Mouse (Mus musculus) limb, embryonic 11.5 days (tissue): Measurements from ENCODE around the gene Efcab1. TPM values are rescaled to one million over a fixed set of nuclear protein-coding genes. Genes with fewer than 3 reads are reported as not detected.

Experiments used
- ATAC-seq: fragments of 200-750 bp; cut with Nextera tagmentation; 2 replicates; pipeline ENCODE4 v1.8.0; 2017; ENCODE audit warnings: low read depth; ENCODE audit not compliant: insufficient number of reproducible peaks, low FRiP score, low TSS enrichment
- DNase-seq: peaks from one replicate; pipeline ENCODE4 v3.0.0-alpha.2; 2015; ENCODE audit warnings: low spot score
- H3K27ac ChIP-seq: fragments of 300-500 bp; sonication (generic); replicated peaks from 2 replicates; pipeline ENCODE4 v1.5.1; 2014; ENCODE audit warnings: low read depth, mild to moderate bottlenecking, low read length
- H3K27me3 ChIP-seq: fragments of 300-500 bp; sonication (generic); 2 replicates; pipeline ENCODE4 v1.6.1; 2014; ENCODE audit warnings: mild to moderate bottlenecking, low read length, mixed read lengths; ENCODE audit not compliant: control insufficient read depth, insufficient read depth
- H3K36me3 ChIP-seq: fragments of 300-500 bp; sonication (generic); 2 replicates; pipeline ENCODE4 v1.6.1; 2014; ENCODE audit warnings: mild to moderate bottlenecking, low read length, moderate library complexity, mixed read lengths; ENCODE audit not compliant: control insufficient read depth, insufficient read depth
- H3K4me1 ChIP-seq: fragments of 300-500 bp; sonication (generic); 2 replicates; pipeline ENCODE4 v1.6.1; 2014; ENCODE audit warnings: low read length, mixed read lengths; ENCODE audit not compliant: control insufficient read depth, insufficient read depth
- H3K4me2 ChIP-seq: fragments of 300-500 bp; sonication (generic); 2 replicates; pipeline ENCODE4 v1.6.1; 2014; ENCODE audit warnings: low read depth, mild to moderate bottlenecking, moderate library complexity; ENCODE audit not compliant: severe bottlenecking
- H3K4me3 ChIP-seq: fragments of 300-500 bp; sonication (generic); 2 replicates; pipeline ENCODE4 v1.5.1; 2014; ENCODE audit warnings: low read depth, low read length
- H3K9ac ChIP-seq: fragments of 300-500 bp; sonication (generic); 2 replicates; pipeline ENCODE4 v1.6.1; 2014; ENCODE audit warnings: mild to moderate bottlenecking, low read length
- H3K9me3 ChIP-seq: fragments of 300-500 bp; sonication (generic); 2 replicates; pipeline ENCODE4 v1.6.1; 2016; ENCODE audit warnings: low read length; ENCODE audit not compliant: control insufficient read depth
- WGBS: fragments of 180-500 bp; shearing (Covaris S2); extraction: QIAGEN DNeasy Blood & Tissue Kit; methylation state at CpG from one replicate; pipeline ENCODE4 v1.1.7; 2014; 5-methylcytosine and 5-hydroxymethylcytosine counted together
- polyA plus RNA-seq: library from polyadenylated mRNA; unstranded; fragments of >200 nt; fragmentation: Nextera tagmentation; extraction: Ambion mirVana; gene quantifications from 2 replicates; pipeline ENCODE4 v1.2.1, GENCODE M21; 2014

Efcab1 gene
- polyA plus RNA-seq, result 7.9 and 9.1 TPM in 2 replicates

- ATAC-seq, result peak; percentile 99
- 14% methylated on average over 15 of the region's 15 CpGs for WGBS
- peak within 1 kb of the TSS; percentile 29 for H3K4me2 ChIP-seq
- H3K4me3 ChIP-seq, result peak within 1 kb of the TSS; percentile 20; the same call in 1 of the 2 replicates
- H3K36me3 ChIP-seq, result no peaks in the 10 kb centered on the region
- H3K27me3 ChIP-seq, result no peaks in the 10 kb centered on the region
- no peak within 1 kb of the TSS for H3K27ac ChIP-seq
- H3K4me1 ChIP-seq, result 0 out of 2 replicates have a peak, but pooled peaks cover 6% of the 10 kb centered on the region
- H3K9me3 ChIP-seq, result no peaks in the 10 kb centered on the region
- peak; percentile 80 for DNase-seq
- no peak within 1 kb of the TSS for H3K9ac ChIP-seq
Measured at GRCm38 (mm10) chr16:14906393-14907100, at the start of gene Efcab1. TSS of gene Efcab1 (plus strand) at chr16:14906606.

GRCm38 (mm10) chr16:14859443-14859842 is 47.0 kb upstream of the Efcab1 start:
- H3K4me1 ChIP-seq, result no peaks in the 10 kb centered on the region; the same call in 1 of the 2 replicates
- DNase-seq, result no peak

GRCm38 (mm10) chr16:14884916-14885315 is 21.5 kb upstream of the Efcab1 start:
- no peak overlapping the region for H3K4me2 ChIP-seq
- no peak for DNase-seq
- no peak overlapping the region for H3K9ac ChIP-seq
- no peaks in the 10 kb centered on the region for H3K27me3 ChIP-seq
- H3K4me1 ChIP-seq, result no peaks in the 10 kb centered on the region
- no peak overlapping the region for H3K27ac ChIP-seq
- no peak overlapping the region for H3K4me3 ChIP-seq
- WGBS, result 93% methylated on average over 2 of the region's 2 CpGs
- ATAC-seq, result no peak
- H3K9me3 ChIP-seq, result no peaks in the 10 kb centered on the region
- no peaks in the 10 kb centered on the region for H3K36me3 ChIP-seq

More at GRCm38 (mm10) chr16:14859443-14859842, 47.0 kb upstream of the Efcab1 start:
- Histone ChIP-seq H3K4me3 (no peak overlapping the region), H3K27ac (no peak overlapping the region), H3K36me3 (no peaks in the 10 kb centered on the region), H3K27me3 (no peaks in the 10 kb centered on the region), H3K4me2 (no peak overlapping the region), H3K9ac (no peak overlapping the region), H3K9me3 (no peaks in the 10 kb centered on the region)
- no peak for ATAC-seq

GRCm38 (mm10) chr16:14885372-14885771 is 21.0 kb upstream of the Efcab1 start:
- H3K9me3 ChIP-seq, result no peaks in the 10 kb centered on the region
- no peak overlapping the region for H3K4me2 ChIP-seq
- no peak overlapping the region for H3K9ac ChIP-seq
- no peaks in the 10 kb centered on the region for H3K36me3 ChIP-seq
- no peaks in the 10 kb centered on the region for H3K4me1 ChIP-seq
- DNase-seq (no peak), ATAC-seq (no peak)
- no peak overlapping the region for H3K27ac ChIP-seq
- no peaks in the 10 kb centered on the region for H3K27me3 ChIP-seq
- no peak overlapping the region for H3K4me3 ChIP-seq
- 88% methylated on average over 1 of the region's 1 CpGs for WGBS

- ATAC-seq (no peak), DNase-seq (no peak)
- Histone ChIP-seq H3K9me3 (no peaks in the 10 kb centered on the region), H3K27ac (no peak overlapping the region), H3K4me2 (no peak overlapping the region), H3K9ac (no peak overlapping the region), H3K4me1 (no peaks in the 10 kb centered on the region), H3K36me3 (no peaks in the 10 kb centered on the region), H3K4me3 (no peak overlapping the region), H3K27me3 (no peaks in the 10 kb centered on the region)
- 87% methylated on average over 3 of the region's 3 CpGs for WGBS
Measured at GRCm38 (mm10) chr16:14892492-14892891, 13.9 kb upstream of the Efcab1 start.

- no peaks in the 10 kb centered on the region for H3K4me1 ChIP-seq
Measured at GRCm38 (mm10) chr16:14893864-14894263, 12.5 kb upstream of the Efcab1 start.

GRCm38 (mm10) chr16:14894713-14895112 is 11.7 kb upstream of the Efcab1 start:
- Histone ChIP-seq H3K4me1 (no peaks in the 10 kb centered on the region), H3K4me2 (no peak overlapping the region), H3K4me3 (no peak overlapping the region), H3K27ac (no peak overlapping the region), H3K36me3 (no peaks in the 10 kb centered on the region), H3K9ac (no peak overlapping the region), H3K27me3 (no peaks in the 10 kb centered on the region), H3K9me3 (no peaks in the 10 kb centered on the region)
- WGBS, result 84% methylated on average over 1 of the region's 1 CpGs
- ATAC-seq (no peak), DNase-seq (no peak)

More at GRCm38 (mm10) chr16:14893864-14894263, 12.5 kb upstream of the Efcab1 start:
- DNase-seq, result no peak
- Histone ChIP-seq H3K9me3 (no peaks in the 10 kb centered on the region), H3K27ac (no peak overlapping the region), H3K4me3 (no peak overlapping the region), H3K36me3 (no peaks in the 10 kb centered on the region), H3K4me2 (no peak overlapping the region), H3K27me3 (no peaks in the 10 kb centered on the region), H3K9ac (no peak overlapping the region)
- WGBS, result 58% methylated on average over 4 of the region's 4 CpGs
- no peak for ATAC-seq

GRCm38 (mm10) chr16:14895543-14895942 is 10.9 kb upstream of the Efcab1 start:
- Histone ChIP-seq H3K9ac (no peak overlapping the region), H3K9me3 (no peaks in the 10 kb centered on the region), H3K4me1 (no peaks in the 10 kb centered on the region), H3K4me2 (no peak overlapping the region), H3K27ac (no peak overlapping the region), H3K4me3 (no peak overlapping the region), H3K36me3 (no peaks in the 10 kb centered on the region), H3K27me3 (no peaks in the 10 kb centered on the region)
- no peak for ATAC-seq
- 84% methylated on average over 2 of the region's 2 CpGs for WGBS
- DNase-seq, result no peak
